Mouse (Mus musculus) myocyte (in vitro differentiated cells): ENCODE results near the gene Fermt2. TPM values are rescaled to one million over a fixed set of nuclear protein-coding genes. Genes with fewer than 3 reads are reported as not detected.
A peak's percentile ranks its signal among the peaks of the same experiment; 100 is the strongest.

ENCODE experiments used
- H3K27me3 ChIP-seq: one replicate; pipeline ENCODE4 v1.6.1; 2011; ENCODE audit not compliant: control insufficient read depth, insufficient read depth, insufficient read length
- H3K36me3 ChIP-seq: one replicate; pipeline ENCODE4 v1.6.1; 2011; ENCODE audit not compliant: control insufficient read depth, insufficient read depth
- H3K4me2 ChIP-seq: one replicate; pipeline ENCODE4 v1.6.1; 2011; ENCODE audit warnings: low read depth, control low read depth
- H3K4me3 ChIP-seq: one replicate; pipeline ENCODE4 v1.5.1; 2011; ENCODE audit warnings: mild to moderate bottlenecking, control low read depth, moderate library complexity
- H3K79me2 ChIP-seq: one replicate; pipeline ENCODE4 v1.6.1; 2011; ENCODE audit not compliant: control insufficient read depth, insufficient read depth
- H3ac ChIP-seq: one replicate; pipeline ENCODE4 v1.6.1; 2011; ENCODE audit not compliant: control insufficient read depth, insufficient read length
- CEBPB ChIP-seq: IDR thresholded peaks from 2 replicates; pipeline ENCODE4 v1.6.1; 2011; ENCODE audit warnings: mild to moderate bottlenecking, moderate library complexity; ENCODE audit not compliant: poor library complexity, insufficient read depth, severe bottlenecking
- E2F4 ChIP-seq: IDR thresholded peaks from one replicate; pipeline ENCODE4 v1.6.1; 2011; ENCODE audit warnings: mild to moderate bottlenecking, control low read depth, moderate library complexity; ENCODE audit not compliant: insufficient read depth
- MAX ChIP-seq: IDR thresholded peaks from one replicate; pipeline ENCODE4 v1.6.1; 2011; ENCODE audit warnings: low read depth, mild to moderate bottlenecking, control low read depth
- MYOD1 ChIP-seq, 3 experiments: IDR thresholded peaks; one replicate each; pipeline ENCODE4 v1.6.1; 2011; ENCODE audit warnings: control low read depth in 2 of 3, low read depth in 2 of 3, mild to moderate bottlenecking in 2 of 3, moderate library complexity in 1 of 3; ENCODE audit not compliant: insufficient read length in 2 of 3, control insufficient read depth in 1 of 3
- MYOG ChIP-seq, 3 experiments: IDR thresholded peaks; one replicate each; pipeline ENCODE4 v1.6.1; 2011; ENCODE audit warnings: control low read depth in 2 of 3, low read depth in 2 of 3, mild to moderate bottlenecking in 2 of 3; ENCODE audit not compliant: insufficient read length in 2 of 3, control insufficient read depth in 1 of 3, insufficient read depth in 1 of 3
- POLR2A ChIP-seq: IDR thresholded peaks from one replicate; pipeline ENCODE4 v1.6.1; 2011; ENCODE audit warnings: low read depth, mild to moderate bottlenecking, control low read depth, moderate library complexity; ENCODE audit not compliant: insufficient read length
- POLR2AphosphoS2 ChIP-seq: IDR thresholded peaks from one replicate; pipeline ENCODE4 v1.6.1; 2011; ENCODE audit warnings: low read depth, control low read depth; ENCODE audit not compliant: insufficient read length
- REST ChIP-seq: IDR thresholded peaks from one replicate; pipeline ENCODE4 v1.6.1; 2011; ENCODE audit warnings: mild to moderate bottlenecking, control low read depth, moderate library complexity; ENCODE audit not compliant: insufficient read depth, insufficient read length
- SRF ChIP-seq: IDR thresholded peaks from one replicate; pipeline ENCODE4 v1.6.1; 2011; ENCODE audit warnings: low read depth; ENCODE audit not compliant: control insufficient read depth, insufficient read length
- TCF12 ChIP-seq: IDR thresholded peaks from one replicate; pipeline ENCODE4 v1.6.1; 2011; ENCODE audit warnings: mild to moderate bottlenecking, control low read depth; ENCODE audit not compliant: poor library complexity, insufficient read depth, severe bottlenecking
- TCF3 ChIP-seq: IDR thresholded peaks from one replicate; pipeline ENCODE4 v1.6.1; 2011; ENCODE audit warnings: low read depth, control low read depth; ENCODE audit not compliant: insufficient read length
- USF1 ChIP-seq: IDR thresholded peaks from one replicate; pipeline ENCODE4 v1.6.1; 2011; ENCODE audit warnings: low read depth, mild to moderate bottlenecking, control low read depth, moderate library complexity
- polyA plus RNA-seq: library from polyadenylated mRNA; unstranded; fragments of >200 nt; fragmentation: generic; extraction: Trizol; gene quantifications from one replicate; pipeline ENCODE4 v1.2.1, GENCODE M21; 2012; ENCODE audit warnings: missing spikeins

Fermt2 gene
- polyA plus RNA-seq: 37.9 TPM

DNA sequence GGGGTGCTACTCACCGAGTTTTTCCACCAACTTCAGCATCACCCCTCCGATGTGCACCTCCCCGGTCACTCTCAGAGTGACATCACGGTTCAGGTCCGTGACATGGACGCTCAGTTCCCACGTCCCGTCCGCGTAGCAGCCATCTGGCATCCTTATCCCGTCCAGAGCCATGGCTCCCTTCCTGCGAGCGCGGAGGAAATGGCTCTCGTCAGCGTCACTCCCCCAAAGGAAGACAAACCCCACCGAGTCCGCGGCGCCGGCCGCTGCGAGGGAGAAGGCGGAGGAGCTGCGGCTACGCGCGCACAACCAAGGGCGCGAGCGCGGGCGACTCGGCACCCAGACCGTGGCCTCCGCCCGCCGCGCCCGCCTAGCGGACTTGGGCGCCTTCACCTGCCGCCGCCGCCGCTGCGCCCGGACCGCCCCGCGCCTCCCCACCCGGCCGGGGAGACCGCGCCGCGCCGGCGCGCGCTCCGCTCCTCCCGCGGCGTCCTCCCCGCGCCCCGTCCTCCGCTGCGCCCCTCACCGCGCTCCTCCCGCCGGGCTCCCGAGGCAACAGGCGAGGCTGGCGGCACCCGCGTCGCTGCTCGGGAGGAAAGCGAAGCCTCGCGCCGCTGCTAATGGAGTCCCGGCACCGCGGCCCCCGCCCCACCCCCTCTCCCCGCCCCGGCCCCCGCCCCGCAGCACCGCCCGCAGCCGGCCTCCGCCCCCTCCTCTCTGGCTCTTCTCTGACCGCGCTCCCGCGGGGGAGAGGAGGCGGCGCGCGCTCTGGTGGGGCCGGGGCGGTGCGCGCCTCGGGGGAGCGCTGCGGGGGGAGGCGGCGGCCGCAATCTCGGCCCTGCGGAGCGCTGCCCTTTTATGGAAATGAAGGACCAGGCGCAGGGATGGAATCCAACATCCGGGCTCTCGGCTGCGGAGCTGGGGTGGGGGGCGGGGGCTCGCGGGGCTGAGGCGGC is at the start of gene Fermt2:
Fermt2 (minus strand) TSS at position 708 of the 953 bp plus-strand sequence.
- H3K27me3 ChIP-seq: no peaks in the 10 kb centered on the region
- H3ac ChIP-seq: peak within 1 kb of the TSS; percentile 81
- no peaks in the 10 kb centered on the region for H3K36me3 ChIP-seq
- H3K4me3 ChIP-seq: peak within 1 kb of the TSS; percentile 84
- TF ChIP-seq MYOD1 (IDR thresholded peaks at IDR 0.05; ENCODE audit: control insufficient read depth in 1 of 3, insufficient read length in 2 of 3, low read depth in 2 of 3) (no peak), MAX (no peak), POLR2AphosphoS2 (peak; percentile 30), TCF12 (no peak), TCF3 (no peak), POLR2A (peak; percentile 73), REST (no peak), SRF (peak; percentile 95), CEBPB (no peak), MYOG (IDR thresholded peaks at IDR 0.05; ENCODE audit: control insufficient read depth in 1 of 3, insufficient read depth in 1 of 3, insufficient read length in 2 of 3, low read depth in 2 of 3) (peak in 1 of 3 experiments; percentile 1)
- H3K79me2 ChIP-seq: peaks cover 48% of the 10 kb centered on the region
- peak within 1 kb of the TSS; percentile 94 for H3K4me2 ChIP-seq

DNA sequence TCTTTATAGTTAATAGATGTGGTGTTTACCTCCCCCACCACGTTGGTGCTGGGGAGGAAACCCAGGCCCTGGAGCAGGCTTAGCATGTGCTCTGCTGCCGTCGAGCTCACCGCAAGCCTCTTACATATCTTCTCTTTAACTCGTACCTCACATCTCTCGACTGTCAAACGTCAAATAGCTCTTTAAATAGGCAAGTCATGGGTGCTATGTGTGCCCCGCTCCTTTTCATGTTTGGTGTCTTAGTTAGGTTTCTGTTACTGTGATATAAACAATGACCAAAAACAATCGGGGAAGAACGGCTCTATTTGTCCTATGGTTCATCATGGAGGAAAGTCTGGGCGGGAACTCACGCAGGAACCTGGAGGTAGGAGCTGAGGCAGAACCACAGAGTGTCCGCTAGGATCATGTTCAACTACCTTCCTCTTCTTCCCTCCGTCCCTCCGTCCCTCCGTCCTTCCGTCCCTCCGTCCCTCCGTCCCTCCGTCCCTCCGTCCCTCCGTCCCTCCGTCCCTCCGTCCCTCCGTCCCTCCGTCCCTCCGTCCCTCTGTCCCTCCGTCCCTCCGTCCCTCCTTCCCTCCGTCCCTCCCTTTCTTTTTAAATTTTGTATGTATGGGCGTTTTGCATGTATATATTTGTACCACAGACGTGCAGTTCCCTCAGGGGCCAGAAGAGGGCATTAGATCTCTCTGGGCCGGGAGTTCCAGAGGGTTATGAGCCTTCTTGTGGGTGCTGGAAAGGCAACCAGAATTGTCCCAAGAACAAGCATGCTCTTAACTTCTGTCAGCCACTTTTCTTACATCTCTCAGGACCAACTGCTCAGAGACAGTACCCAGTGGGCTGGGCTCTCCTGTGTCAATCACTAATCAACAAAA is 36.4 kb upstream of the Fermt2 start:
- no peaks in the 10 kb centered on the region for H3K36me3 ChIP-seq
- H3K4me2 ChIP-seq: no peak overlapping the region
- no peaks in the 10 kb centered on the region for H3K79me2 ChIP-seq
- no peak overlapping the region for H3K4me3 ChIP-seq
- H3ac ChIP-seq: no peak overlapping the region
- no peak for TF ChIP-seq POLR2A
- no peak for TF ChIP-seq MYOG (IDR thresholded peaks at IDR 0.05; ENCODE audit: control insufficient read depth in 1 of 3, insufficient read depth in 1 of 3, insufficient read length in 2 of 3, low read depth in 2 of 3)
- TF ChIP-seq POLR2AphosphoS2: no peak
- no peak for TF ChIP-seq CEBPB
- TF ChIP-seq USF1: no peak
- no peak for TF ChIP-seq MYOD1 (IDR thresholded peaks at IDR 0.05; ENCODE audit: control insufficient read depth in 1 of 3, insufficient read length in 2 of 3, low read depth in 2 of 3)
- TF ChIP-seq TCF12: no peak
- no peak for TF ChIP-seq MAX
- no peak for TF ChIP-seq SRF
- TF ChIP-seq E2F4: no peak
- TF ChIP-seq TCF3: no peak
- TF ChIP-seq REST: no peak
- H3K27me3 ChIP-seq: no peaks in the 10 kb centered on the region

DNA sequence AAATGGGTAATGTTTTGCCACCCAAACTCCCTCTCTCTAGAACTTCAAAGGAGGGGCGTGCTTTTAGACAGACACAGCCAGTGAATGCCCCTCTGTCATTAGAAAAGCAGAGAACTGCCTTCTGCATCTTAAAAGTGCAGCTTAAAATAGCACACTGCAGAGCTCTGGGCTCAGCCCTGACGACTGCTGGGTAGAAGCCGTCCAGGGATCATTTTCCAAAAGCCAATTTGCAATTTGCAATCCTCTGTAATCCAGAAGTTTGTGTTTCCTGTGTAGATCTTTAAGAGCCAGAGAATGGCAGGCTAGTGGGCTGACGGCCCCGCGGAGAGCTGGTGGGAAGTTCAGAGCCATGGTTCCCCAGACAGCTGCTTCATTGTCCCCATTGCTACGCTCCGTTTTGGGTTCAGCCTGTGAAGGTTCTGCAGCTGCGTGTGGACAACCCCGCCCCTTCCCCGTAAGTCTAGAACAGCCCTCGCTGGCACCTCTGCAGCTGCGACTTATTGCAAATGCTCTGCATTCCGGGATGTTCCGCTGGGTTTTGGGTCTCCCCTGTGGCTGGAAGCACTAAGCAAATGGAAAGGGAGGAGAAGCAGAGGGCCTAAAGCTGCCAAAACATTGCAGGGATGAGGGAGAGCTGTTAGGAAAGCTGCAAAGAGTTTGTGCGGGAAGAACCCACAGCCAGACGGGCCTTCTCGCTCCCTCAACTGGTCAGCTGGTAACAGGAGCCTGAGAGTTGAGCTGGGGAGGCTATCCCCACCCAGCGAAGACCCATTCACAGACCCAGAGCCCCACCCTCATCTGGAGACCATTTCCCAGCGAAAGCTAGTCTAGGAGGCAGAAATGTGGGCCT is 35.5 kb upstream of the Fermt2 start:
- H3ac ChIP-seq: no peak overlapping the region
- peak overlapping the region; percentile 12 for H3K4me2 ChIP-seq
- no peaks in the 10 kb centered on the region for H3K27me3 ChIP-seq
- H3K79me2 ChIP-seq: no peaks in the 10 kb centered on the region
- H3K4me3 ChIP-seq: no peak overlapping the region
- H3K36me3 ChIP-seq: no peaks in the 10 kb centered on the region
- TF ChIP-seq POLR2A (no peak), MYOG (IDR thresholded peaks at IDR 0.05; ENCODE audit: control insufficient read depth in 1 of 3, insufficient read depth in 1 of 3, insufficient read length in 2 of 3, low read depth in 2 of 3) (peak in 2 of 3 experiments; percentile 40 to 51), MYOD1 (IDR thresholded peaks at IDR 0.05; ENCODE audit: control insufficient read depth in 1 of 3, insufficient read length in 2 of 3, low read depth in 2 of 3) (peak in 1 of 3 experiments; percentile 24)

- no peaks in the 10 kb centered on the region for H3K36me3 ChIP-seq
- TF ChIP-seq MAX (no peak), TCF3 (no peak), POLR2AphosphoS2 (no peak), REST (no peak), TCF12 (no peak), CEBPB (no peak), MYOG (IDR thresholded peaks at IDR 0.05; ENCODE audit: control insufficient read depth in 1 of 3, insufficient read depth in 1 of 3, insufficient read length in 2 of 3, low read depth in 2 of 3) (no peak), E2F4 (no peak), SRF (no peak), MYOD1 (IDR thresholded peaks at IDR 0.05; ENCODE audit: control insufficient read depth in 1 of 3, insufficient read length in 2 of 3, low read depth in 2 of 3) (no peak), POLR2A (no peak), USF1 (no peak)
- H3K4me3 ChIP-seq: no peak overlapping the region
- H3K4me2 ChIP-seq: no peak overlapping the region
- H3K79me2 ChIP-seq: no peaks in the 10 kb centered on the region
- no peak overlapping the region for H3ac ChIP-seq
- H3K27me3 ChIP-seq: no peaks in the 10 kb centered on the region
Measured at GRCm38 (mm10) chr14:45563577-45563976, 33.7 kb upstream of the Fermt2 start.
